Mouse (Mus musculus): ENCODE data around the gene Ifi211. TPM values are rescaled to one million over a fixed set of nuclear protein-coding genes. Genes with fewer than 3 reads are reported as not detected.
"Not testable (repeated sequence)": the region's sequence is repeated elsewhere in the genome, so short reads cannot be mapped to it uniquely, and the experiment has no call there.

Ifi211 gene
- total RNA-seq (2021): under 1 TPM; 0.24 to 0.36 TPM

GRCm38 (mm10) chr1:173912548-173913255, at the start of gene Ifi211:
TSS of gene Ifi211 (minus strand) at chr1:173913046.
- peak; percentile 25 for DNase-seq

- DNase-seq: not testable (repeated sequence)
Observed at GRCm38 (mm10) chr1:173961491-173961890, 48.6 kb upstream of the Ifi211 start.

- DNase-seq: not testable (repeated sequence)
Observed at GRCm38 (mm10) chr1:173959998-173960397, 47.2 kb upstream of the Ifi211 start.

GRCm38 (mm10) chr1:173955839-173956527, 43.1 kb upstream of the Ifi211 start:
- DNase-seq: not testable (repeated sequence)

- no peak for DNase-seq
Observed at GRCm38 (mm10) chr1:173955071-173955796, 42.4 kb upstream of the Ifi211 start.

- no peak for DNase-seq
Observed at GRCm38 (mm10) chr1:173953563-173953962, 40.7 kb upstream of the Ifi211 start.

GRCm38 (mm10) chr1:173949044-173949443, 36.2 kb upstream of the Ifi211 start:
- DNase-seq: not testable (repeated sequence)

- DNase-seq: not testable (repeated sequence)
Observed at GRCm38 (mm10) chr1:173942780-173943066, 29.9 kb upstream of the Ifi211 start.

GRCm38 (mm10) chr1:173941924-173942779, 29.3 kb upstream of the Ifi211 start, which contains the start of the genes Mndal and Ifi203:
TSS of gene Mndal (minus strand) at chr1:173942491.
TSS of gene Ifi203 (minus strand) at chr1:173942672.
- DNase-seq: not testable (repeated sequence)

GRCm38 (mm10) chr1:173941522-173941921, 28.7 kb upstream of the Ifi211 start:
- not testable (repeated sequence) for DNase-seq

- not testable (repeated sequence) for DNase-seq
Observed at GRCm38 (mm10) chr1:173919279-173919678, 6.4 kb upstream of the Ifi211 start.

- no peak for DNase-seq
Observed at GRCm38 (mm10) chr1:173914559-173914958, 1.7 kb upstream of the Ifi211 start.

GRCm38 (mm10) chr1:173913256-173913791, 478 bp upstream of the Ifi211 start:
- not testable (repeated sequence) for DNase-seq

- no peak for DNase-seq
Observed at GRCm38 (mm10) chr1:173911808-173912464, 910 bp downstream of the Ifi211 start.

- not testable (repeated sequence) for DNase-seq
Observed at GRCm38 (mm10) chr1:173908390-173908789, 4.5 kb downstream of the Ifi211 start.

GRCm38 (mm10) chr1:173905885-173906284, 7.0 kb downstream of the Ifi211 start:
- not testable (repeated sequence) for DNase-seq

GRCm38 (mm10) chr1:173889741-173890140, 23.1 kb downstream of the Ifi211 start:
- DNase-seq: not testable (repeated sequence)

GRCm38 (mm10) chr1:173887026-173887787, 25.6 kb downstream of the Ifi211 start:
- not testable (repeated sequence) for DNase-seq

GRCm38 (mm10) chr1:173880004-173880666, 32.7 kb downstream of the Ifi211 start:
- DNase-seq: not testable (repeated sequence)
